Mouse (Mus musculus): ENCODE results near the gene Nat8. TPM values are rescaled to one million over a fixed set of nuclear protein-coding genes. Genes with fewer than 3 reads are reported as not detected.
"Not testable (repeated sequence)": the region's sequence is repeated elsewhere in the genome, so short reads cannot be mapped to it uniquely, and the experiment has no call there.

The Nat8 gene
- 1 to 10 TPM; 3.2 to 3.7 TPM for total RNA-seq (2021)

DNA sequence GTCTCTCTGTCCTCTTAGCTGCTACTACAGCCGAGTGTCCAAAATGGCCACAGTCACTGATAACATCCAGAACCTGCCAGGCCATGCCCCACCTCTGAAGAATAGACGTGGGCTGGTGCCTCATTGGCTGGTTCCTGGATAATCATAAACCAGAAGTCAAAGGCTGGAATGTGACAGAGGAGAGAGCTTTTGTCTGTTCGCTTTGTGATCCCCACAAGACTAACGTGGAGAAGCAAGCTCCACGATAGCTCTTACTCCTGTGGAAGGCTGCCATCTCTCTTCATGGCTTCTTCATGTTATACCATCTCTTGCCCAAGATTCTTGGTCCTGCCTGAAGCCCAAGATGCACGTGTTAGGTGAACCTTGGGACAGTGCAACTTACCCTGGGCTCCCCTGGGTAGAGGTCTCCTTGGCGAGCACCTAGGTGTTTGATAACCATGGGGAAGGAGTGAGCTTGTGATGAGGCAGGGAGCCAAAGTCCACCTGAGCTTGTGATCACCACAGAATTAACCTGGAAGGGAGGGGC lies at the start of gene Nat8:
Gene Nat8, minus strand, starts transcription at position 287 of the 526 bp plus-strand sequence.
- no peak for DNase-seq

GRCm38 (mm10) chr6:85869006-85869405 lies 37.1 kb upstream of the Nat8 start, which contains the start of gene Nat8f2:
TSS of gene Nat8f2 (minus strand) at chr6:85869158.
- DNase-seq, result not testable (repeated sequence)

- DNase-seq, result no peak
These were observed 36.1 kb upstream of the Nat8 start for GRCm38 (mm10) chr6:85867726-85868690.

DNA sequence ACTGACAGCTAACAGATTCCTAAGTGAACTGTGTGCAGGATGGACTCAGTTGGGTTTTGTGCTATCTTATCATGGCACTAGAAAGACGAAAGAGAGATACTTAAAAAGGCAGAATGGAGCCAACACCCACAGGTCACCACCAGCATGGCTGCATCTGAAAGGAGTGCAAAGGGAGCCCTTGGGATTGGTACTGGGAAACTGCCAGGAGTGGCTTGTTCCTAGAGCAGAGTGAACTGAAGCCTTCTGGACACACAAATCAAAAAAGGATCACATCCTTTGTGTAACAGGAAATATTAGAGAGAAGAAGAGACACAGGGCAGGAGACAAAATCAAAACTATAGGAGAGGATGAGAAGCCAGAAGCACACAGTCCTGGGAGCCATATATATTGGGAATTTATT lies 35.1 kb upstream of the Nat8 start:
- DNase-seq, result not testable (repeated sequence)

DNA sequence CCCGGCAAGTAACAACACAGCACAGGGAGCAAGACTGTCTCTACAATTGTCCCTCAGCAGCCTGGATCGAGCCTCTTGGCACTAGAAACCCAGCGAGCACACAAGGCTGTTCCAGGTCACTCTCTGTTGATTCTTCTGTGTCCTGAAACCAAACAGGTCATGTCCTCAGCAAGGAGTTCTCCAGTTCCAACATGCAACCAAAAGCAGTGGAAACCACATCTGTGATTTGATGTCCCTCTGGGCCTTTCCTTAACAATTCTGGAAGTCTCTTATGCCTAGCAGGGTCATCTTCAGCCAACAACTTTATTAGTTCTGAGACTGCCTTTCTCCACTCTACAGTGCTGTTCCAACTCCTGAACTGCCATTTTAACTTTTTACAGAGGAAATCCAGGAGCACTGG lies 34.3 kb upstream of the Nat8 start:
- DNase-seq, result not testable (repeated sequence)

DNA sequence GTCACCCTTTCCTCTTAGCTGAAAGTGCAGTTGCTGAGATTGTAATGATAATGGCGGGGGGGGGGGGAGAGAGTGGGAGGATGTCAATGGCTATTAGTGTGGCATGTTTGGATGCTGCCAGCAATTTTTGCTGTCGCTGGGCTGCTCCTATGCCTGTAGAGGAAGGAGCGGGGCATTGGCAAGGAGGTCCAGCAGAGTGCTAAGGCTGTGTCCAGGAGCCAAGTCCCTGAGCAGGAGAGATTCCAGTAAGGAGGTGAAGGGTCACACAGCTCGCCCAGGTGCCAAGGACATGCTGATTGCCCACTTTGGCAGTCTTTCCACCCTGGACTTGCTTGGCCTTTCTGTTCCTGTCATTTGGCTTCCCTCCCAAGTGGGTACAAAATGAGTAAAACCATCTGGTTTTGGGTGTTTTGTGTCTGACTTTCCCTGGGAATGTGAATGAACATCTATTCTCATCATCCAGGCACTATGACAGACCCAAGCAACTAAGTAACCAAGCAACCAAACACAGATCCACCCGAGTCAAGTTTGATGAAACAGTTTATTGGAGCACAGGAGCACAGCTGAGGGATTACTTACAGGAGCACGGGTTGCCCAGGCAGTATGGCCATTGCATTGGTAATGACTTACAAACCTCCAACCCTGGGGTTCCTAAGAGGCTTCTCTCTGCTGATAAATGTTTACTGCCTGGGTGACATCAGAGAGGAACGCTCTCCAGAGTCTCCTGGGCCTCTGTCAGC lies 33.2 kb upstream of the Nat8 start:
- DNase-seq, result peak; percentile 40 to 51

DNA sequence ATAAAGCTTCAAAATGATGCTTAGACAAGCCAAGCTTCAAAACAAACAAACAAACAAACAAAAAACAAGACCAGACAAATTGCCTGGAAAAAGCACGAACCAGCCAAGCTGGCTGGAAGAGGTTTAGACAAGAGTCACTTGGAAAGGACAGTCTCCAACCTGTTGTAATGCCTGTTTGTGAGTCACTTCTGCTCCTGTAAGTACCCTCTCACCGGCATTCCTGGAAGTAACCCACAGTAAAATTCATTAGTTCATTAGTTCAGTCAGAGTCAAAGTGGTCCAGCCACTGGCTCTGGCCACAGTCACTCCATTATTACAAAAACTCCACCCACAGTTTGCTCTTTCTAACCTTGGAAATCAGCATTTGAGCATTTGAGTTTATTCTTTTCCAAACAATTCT lies 32.0 kb upstream of the Nat8 start:
- no peak for DNase-seq

DNA sequence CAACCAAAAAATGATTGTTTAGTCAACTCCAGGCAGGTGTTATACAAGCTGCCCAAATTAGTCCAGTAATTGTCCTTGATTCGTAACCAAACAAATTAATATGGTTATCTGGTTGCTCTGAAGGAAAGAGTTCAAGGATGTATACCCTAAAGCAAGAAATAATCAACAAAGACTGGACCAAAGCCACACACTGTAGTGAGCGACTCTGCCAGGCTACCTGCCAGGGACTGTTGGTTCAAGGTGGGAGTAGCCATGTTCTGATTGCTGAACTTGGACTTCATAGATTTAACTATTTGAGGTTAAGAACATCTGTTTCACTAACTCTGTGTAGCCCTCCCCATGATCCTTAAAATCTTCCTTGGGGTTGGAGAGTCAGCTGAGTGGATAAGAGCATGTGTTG lies 31.3 kb upstream of the Nat8 start:
- no peak for DNase-seq

GRCm38 (mm10) chr6:85862565-85862964 lies 30.7 kb upstream of the Nat8 start:
- no peak for DNase-seq

DNA sequence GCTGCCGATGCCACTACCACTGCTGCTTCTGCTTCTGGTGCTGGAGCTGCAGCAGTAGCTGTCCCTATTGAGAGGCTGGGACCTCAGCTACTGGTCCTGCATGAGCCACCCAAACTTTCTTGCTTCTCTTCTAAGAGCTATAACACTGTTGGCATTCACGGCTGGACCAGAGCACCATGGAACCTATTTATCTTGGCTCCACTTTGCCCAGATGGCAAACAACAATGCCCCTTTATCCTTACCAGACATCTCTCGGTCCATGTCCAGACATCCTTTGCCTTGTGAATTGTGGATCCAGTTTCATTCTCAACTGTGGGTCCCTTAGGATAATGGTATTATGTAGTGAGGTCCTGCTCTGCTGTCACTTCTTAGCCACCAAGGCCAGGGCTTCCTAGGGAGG lies 29.4 kb upstream of the Nat8 start:
- no peak for DNase-seq

GRCm38 (mm10) chr6:85856194-85856678 lies 24.4 kb upstream of the Nat8 start:
- peak; percentile 66 to 83 for DNase-seq

- DNase-seq, result no peak
These were observed 21.6 kb upstream of the Nat8 start for GRCm38 (mm10) chr6:85853481-85853880.

- DNase-seq, result no peak
These were observed 19.3 kb upstream of the Nat8 start for GRCm38 (mm10) chr6:85851062-85851773.

- no peak for DNase-seq
These were observed 17.4 kb upstream of the Nat8 start for GRCm38 (mm10) chr6:85849240-85849639.

DNA sequence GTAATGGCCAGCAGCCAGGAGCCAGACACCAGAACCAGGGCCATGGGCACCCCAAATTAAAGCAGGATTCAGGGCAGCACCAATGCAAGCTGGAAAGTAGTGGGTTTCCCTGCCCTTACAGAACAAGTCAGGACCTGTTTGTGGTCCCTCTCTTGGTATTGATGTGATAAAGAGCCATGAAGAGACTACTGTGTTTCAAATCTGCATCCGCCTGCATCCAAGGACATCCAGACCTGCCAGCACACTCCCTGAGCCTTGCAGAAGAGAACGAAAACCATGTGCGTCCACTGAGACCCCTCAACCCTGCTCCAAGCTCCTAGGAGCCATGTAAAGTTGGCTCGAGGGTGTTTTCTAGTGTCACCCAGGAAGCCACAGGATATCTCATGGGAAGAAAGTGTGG lies 16.3 kb upstream of the Nat8 start:
- DNase-seq, result no peak

- DNase-seq, result no peak
These were observed 15.0 kb upstream of the Nat8 start for GRCm38 (mm10) chr6:85846921-85847320.

DNA sequence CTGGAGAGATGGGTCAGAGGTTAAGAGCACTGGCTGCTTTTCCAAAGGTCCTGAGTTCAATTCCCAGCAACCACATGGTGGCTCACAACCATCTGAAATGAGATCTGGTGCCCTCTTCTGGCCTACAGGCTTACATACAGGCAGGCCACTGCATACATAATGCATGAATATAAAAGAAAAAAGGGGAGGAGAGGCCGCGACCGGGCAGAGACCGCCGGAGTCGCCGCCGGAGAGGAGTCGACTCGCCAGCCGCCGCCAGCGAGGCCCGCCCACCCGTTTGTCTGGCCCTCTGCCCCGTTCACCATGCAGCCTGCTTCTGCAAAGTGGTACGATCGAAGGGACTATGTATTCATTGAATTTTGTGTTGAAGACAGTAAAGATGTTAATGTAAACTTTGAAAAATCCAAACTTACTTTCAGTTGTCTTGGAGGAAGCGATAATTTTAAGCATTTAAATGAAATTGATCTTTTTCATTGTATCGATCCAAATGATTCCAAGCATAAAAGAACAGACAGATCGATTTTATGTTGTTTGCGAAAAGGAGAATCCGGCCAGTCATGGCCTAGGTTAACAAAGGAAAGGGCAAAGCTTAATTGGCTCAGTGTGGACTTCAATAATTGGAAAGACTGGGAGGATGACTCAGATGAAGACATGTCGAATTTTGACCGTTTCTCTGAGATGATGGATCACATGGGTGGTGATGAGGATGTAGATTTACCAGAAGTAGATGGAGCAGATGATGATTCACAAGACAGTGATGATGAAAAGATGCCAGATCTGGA lies 12.0 kb upstream of the Nat8 start:
- DNase-seq, result not testable (repeated sequence)

DNA sequence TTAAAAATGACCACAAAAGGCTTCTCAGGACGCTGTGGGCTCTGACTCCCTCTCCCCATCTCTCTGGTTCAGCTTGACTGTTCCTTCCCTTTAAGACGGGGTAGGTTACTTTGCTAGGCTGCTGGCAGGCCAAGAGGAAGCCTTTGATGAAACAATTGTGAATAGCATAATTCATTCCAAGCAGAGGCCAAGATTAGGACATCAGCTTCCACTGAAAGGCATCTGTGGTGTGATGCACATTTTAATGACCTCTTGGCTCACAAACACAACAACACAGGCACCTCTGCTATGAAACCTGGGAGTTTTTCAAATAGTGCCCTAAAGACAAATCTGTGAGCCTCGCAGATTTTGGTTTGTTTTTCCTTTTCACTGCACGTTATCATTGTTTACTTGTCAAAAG lies 8.1 kb upstream of the Nat8 start:
- DNase-seq, result no peak

DNA sequence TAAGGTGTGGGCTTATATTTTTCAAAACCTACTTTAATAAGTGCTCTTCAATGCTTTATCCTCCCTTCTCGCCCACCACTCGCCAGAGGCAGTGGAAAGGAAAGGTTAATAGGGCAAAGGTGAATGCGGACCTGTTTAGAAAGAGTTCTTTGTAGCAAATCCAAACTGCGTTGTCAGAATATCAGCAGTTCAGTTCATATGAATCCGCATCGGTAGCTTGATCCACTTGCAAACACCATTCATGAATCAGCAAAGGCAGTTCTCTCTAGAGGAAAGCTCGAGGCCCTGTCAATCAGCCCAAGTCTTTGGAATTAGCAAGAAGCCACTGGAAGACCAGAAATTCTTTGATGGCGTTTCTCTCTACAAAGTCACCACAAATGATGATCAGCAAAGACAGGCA lies 6.8 kb upstream of the Nat8 start:
- no peak for DNase-seq

- DNase-seq, result peak; percentile 19 to 30
These were observed 5.4 kb upstream of the Nat8 start for GRCm38 (mm10) chr6:85837307-85837706.

- peak; percentile 53 to 58 for DNase-seq
These were observed 4.9 kb upstream of the Nat8 start for GRCm38 (mm10) chr6:85836827-85837226.

All from layer of hippocampus, postnatal 36 days (tissue).